Mouse (Mus musculus): ENCODE measurements around the gene Lama1.

DNA sequence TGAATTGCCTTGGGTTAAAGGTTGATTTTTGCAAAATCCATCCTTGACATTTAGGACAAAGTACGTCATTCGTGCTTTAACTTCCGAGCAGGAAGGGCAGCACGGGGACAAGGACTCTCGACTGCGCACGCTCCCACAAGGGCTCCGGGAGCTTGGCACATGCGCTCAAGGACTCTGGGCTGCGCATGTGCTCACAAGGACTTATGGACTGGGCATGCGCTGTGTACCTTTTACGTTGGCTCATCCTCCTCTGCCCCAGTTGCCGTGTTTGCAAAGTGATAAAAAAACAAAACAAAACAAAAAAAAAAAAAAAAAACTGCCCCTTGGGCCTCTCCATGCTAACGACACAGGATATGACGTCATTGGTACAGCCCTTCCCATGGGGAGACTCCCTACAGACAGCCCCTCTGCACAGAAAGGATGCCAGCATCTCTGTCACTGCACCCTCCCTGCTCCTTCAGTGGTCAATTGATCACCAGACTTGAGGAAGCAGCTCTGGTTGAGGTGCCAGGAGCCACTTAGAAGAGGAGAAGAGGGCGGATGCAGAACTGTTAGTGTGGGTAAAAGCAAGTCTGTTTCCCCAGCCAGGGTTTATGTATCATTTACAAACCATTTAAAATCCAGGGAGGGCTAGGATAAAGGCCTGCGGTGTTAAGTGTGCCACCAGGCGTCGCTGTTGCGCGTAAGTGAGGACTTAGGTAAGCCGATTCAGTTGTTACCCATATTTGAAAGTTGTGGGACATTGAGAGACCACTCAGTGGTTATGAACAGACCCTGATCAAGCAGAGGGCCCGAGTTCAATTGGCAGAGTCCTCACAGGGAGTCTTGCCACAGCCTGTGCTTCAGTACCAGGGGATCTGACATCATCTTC, 172.9 kb downstream of the Lama1 start:
- TF ChIP-seq CTCF (conservative IDR thresholded peaks at IDR 0.05; ENCODE audit: low read length), result peak; percentile 94
- no peak for TF ChIP-seq NANOG (IDR thresholded peaks at IDR 0.05; ENCODE audit: borderline replicate concordance, low read length)
- no peak for TF ChIP-seq POU5F1 (IDR thresholded peaks at IDR 0.05; ENCODE audit: borderline replicate concordance, low read length)
